22 mouse cellular contexts compared by ENCODE assay signal in genomic region chr19:53789571-53789970, GRCm38 (mm10).
DNase-seq lines count a peak whose midpoint lies in the region; ATAC-seq and TF ChIP-seq lines count a peak whose summit lies in the region.
"Had no signal": no experiment of that assay in that cellular context is flagged by ENCODE, and none has a peak within 500 bp of the region (broad histone marks: within the 10 kb centered on the region; RNA-seq: fewer than 3 reads in every experiment).

No protein-coding gene starts in this region.

- H3K9ac ChIP-seq in heart, embryonic 13.5 days: peak overlapping the region; percentile 8; the same call in 1 of the 2 replicates
- H3K9ac ChIP-seq: forebrain, postnatal 0 days; hindbrain, embryonic 15.5 days; limb, embryonic 15.5 days; lung, embryonic 14.5 days; midbrain, embryonic 12.5 days had no signal

- H3K4me2 ChIP-seq in heart, embryonic 13.5 days: peak overlapping the region; percentile 32; the same call in 1 of the 2 replicates
- H3K4me2 ChIP-seq: hindbrain, embryonic 15.5 days; limb, embryonic 15.5 days; lung, embryonic 14.5 days; midbrain, embryonic 12.5 days had no signal

- intact Hi-C loops in gastrocnemius, adult 2 months (cut with DNase I): no loop called here
- intact Hi-C loops in heart, postnatal 36 days (cut with DNase I): no loop called here

- H3K27me3 ChIP-seq in heart, embryonic 13.5 days (replicated peaks): 0 out of 2 replicates have a peak, but pooled peaks cover 7% of the 10 kb centered on the region
- H3K27me3 ChIP-seq: hindbrain, embryonic 15.5 days; limb, embryonic 15.5 days; midbrain, embryonic 12.5 days had no signal

- no peak for TF ChIP-seq CTCF in gastrocnemius, adult 2 months (IDR thresholded peaks at IDR 0.05)
- TF ChIP-seq CTCF in brain, embryonic 14.5 days (IDR thresholded peaks at IDR 0.05; ENCODE audit: borderline replicate concordance, extremely low read depth, insufficient read depth, insufficient read length): no peak

- no peak for DNase-seq in gastrocnemius, adult 2 months
- DNase-seq in gastrocnemius, adult 8-10 months (ENCODE audit: low spot score in 2 of 2): no peak
- no peak for DNase-seq in heart, postnatal 36 days
- peak; percentile 21 for DNase-seq in brain, embryonic 14.5 days (ENCODE audit: low read depth)
- DNase-seq in retina, embryonic 14.5 days (ENCODE audit: low spot score): peak; percentile 23
- DNase-seq in right cerebral cortex, postnatal 25 days: no peak
- DNase-seq in cerebellum, adult 11 months: no peak
- DNase-seq: adrenal gland, postnatal 25 days; cerebellum, adult 9-11 months; forebrain, postnatal 0 days; gastrocnemius, postnatal 36 days; kidney, adult 2 months; left cerebral cortex, postnatal 4 days; lung, embryonic 14.5 days; right cerebral cortex, adult 18-20 months had no signal

- ATAC-seq in heart, embryonic 13.5 days (ENCODE audit: extremely low read depth, insufficient number of reproducible peaks, low FRiP score, low TSS enrichment): no peak
- ATAC-seq: forebrain, postnatal 0 days had no signal

- no peaks in the 10 kb centered on the region for H3K36me3 ChIP-seq in heart, embryonic 13.5 days
- H3K36me3 ChIP-seq: hindbrain, embryonic 15.5 days; limb, embryonic 15.5 days; midbrain, embryonic 12.5 days had no signal

- 47% methylated on average over 7 of the region's 7 CpGs for WGBS in heart, embryonic 13.5 days

- no peak overlapping the region for H3K4me3 ChIP-seq in gastrocnemius, adult 2 months
- H3K4me3 ChIP-seq in heart, embryonic 13.5 days: no peak overlapping the region
- H3K4me3 ChIP-seq: hindbrain, embryonic 15.5 days; left cerebral cortex, adult 2 months; limb, embryonic 15.5 days; midbrain, embryonic 12.5 days had no signal

- peaks cover 95% of the 10 kb centered on the region for H3K4me1 ChIP-seq in heart, embryonic 13.5 days

- H3K9me3 ChIP-seq in heart, embryonic 13.5 days: no peaks in the 10 kb centered on the region
- H3K9me3 ChIP-seq: hindbrain, embryonic 15.5 days; limb, embryonic 15.5 days; midbrain, embryonic 12.5 days had no signal

- TF ChIP-seq POLR2A in brain, embryonic 14.5 days (IDR thresholded peaks at IDR 0.05; ENCODE audit: borderline replicate concordance, extremely low read depth, insufficient read depth, insufficient read length, poor library complexity, severe bottlenecking): no peak

- H3K27ac ChIP-seq in gastrocnemius, adult 2 months: peak overlapping the region; percentile 70
- H3K27ac ChIP-seq in heart, embryonic 13.5 days (replicated peaks): peak overlapping the region; percentile 66
- H3K27ac ChIP-seq: hindbrain, embryonic 15.5 days; kidney, postnatal 0 days; left cerebral cortex, adult 2 months; limb, embryonic 15.5 days; midbrain, embryonic 12.5 days; stomach, postnatal 0 days had no signal

Comparison
In these comparisons a context has a peak if more than half of its experiments do, and no peak if none do; other contexts are left out.
1. DNase-seq: peak in brain, embryonic 14.5 days (single experiment) and retina, embryonic 14.5 days (single experiment); none in gastrocnemius, adult 2 months (single experiment), gastrocnemius, adult 8-10 months (0 of 2), heart, postnatal 36 days (0 of 2), right cerebral cortex, postnatal 25 days (single experiment) and cerebellum, adult 11 months (single experiment).